Mouse (Mus musculus) ES-E14 (cell line): ENCODE measurements around the gene Cyp4f14.
A peak's percentile ranks its signal among the peaks of the same experiment; 100 is the strongest.

ENCODE experiments used
- HCFC1 ChIP-seq: IDR thresholded peaks from 2 replicates; pipeline ENCODE4 v1.6.1; 2012; ENCODE audit warnings: low read length, inconsistent platforms, borderline replicate concordance; ENCODE audit not compliant: insufficient read depth
- MAFK ChIP-seq: IDR thresholded peaks from 2 replicates; pipeline ENCODE4 v1.6.1; 2014; ENCODE audit warnings: mild to moderate bottlenecking, low read depth, low read length, inconsistent platforms; ENCODE audit not compliant: insufficient read depth
- ZC3H11A ChIP-seq: IDR thresholded peaks from 2 replicates; pipeline ENCODE4 v1.6.1; 2012; ENCODE audit warnings: low read depth, mild to moderate bottlenecking, inconsistent platforms, low read length, borderline replicate concordance
- ZNF384 ChIP-seq: IDR thresholded peaks from 2 replicates; pipeline ENCODE4 v1.6.1; 2012; ENCODE audit warnings: low read depth, low read length, inconsistent platforms

GRCm38 (mm10) chr17:32951441-32951840, 34.3 kb upstream of the Cyp4f14 start:
- TF ChIP-seq ZNF384 (no peak), MAFK (peak; percentile 33; the same call in 1 of the 2 replicates), HCFC1 (0 out of 2 replicates have a peak, but pooled peaks have one; percentile 24), ZC3H11A (peak; percentile 62; the same call in 1 of the 2 replicates)
